Mouse (Mus musculus): ENCODE data around the gene Stac3.

Stac3 gene

GRCm38 (mm10) chr10:127557397-127557796 is 55.9 kb downstream of the Stac3 start:
- no peak for TF ChIP-seq GATA4 (IDR thresholded peaks at IDR 0.05; ENCODE audit: insufficient replicate concordance, low read length)

Data from liver, adult (tissue).